Mouse (Mus musculus) stomach, embryonic 14.5 days (tissue): ENCODE results near the gene Mif. TPM values are rescaled to one million over a fixed set of nuclear protein-coding genes. Genes with fewer than 3 reads are reported as not detected.
A peak's percentile ranks its signal among the peaks of the same experiment; 100 is the strongest.
"Not testable (repeated sequence)": the region's sequence is repeated elsewhere in the genome, so short reads cannot be mapped to it uniquely, and the experiment has no call there.

Source experiments
- ATAC-seq: fragments of 200-750 bp; cut with Nextera tagmentation; 2 replicates; pipeline ENCODE4 v1.8.0; 2017; ENCODE audit warnings: low read depth, moderate TSS enrichment; ENCODE audit not compliant: insufficient number of reproducible peaks, insufficient read depth, low FRiP score
- H3K27ac ChIP-seq: fragments of 300-500 bp; sonication (generic); 2 replicates; pipeline ENCODE4 v1.5.1; 2014; ENCODE audit warnings: mild to moderate bottlenecking, low read length, moderate library complexity, mixed read lengths
- H3K27me3 ChIP-seq: fragments of 300-500 bp; sonication (generic); 2 replicates; pipeline ENCODE4 v1.6.1; 2014; ENCODE audit warnings: low read length, control low read depth, mixed read lengths; ENCODE audit not compliant: control insufficient read depth, insufficient read depth
- H3K36me3 ChIP-seq: fragments of 300-500 bp; sonication (generic); 2 replicates; pipeline ENCODE4 v1.6.1; 2014; ENCODE audit warnings: mild to moderate bottlenecking, control low read depth, low read length, moderate library complexity, mixed read lengths; ENCODE audit not compliant: control insufficient read depth, insufficient read depth
- H3K4me1 ChIP-seq: fragments of 300-500 bp; sonication (generic); 2 replicates; pipeline ENCODE4 v1.6.1; 2014; ENCODE audit warnings: low read length, control low read depth, mixed read lengths; ENCODE audit not compliant: control insufficient read depth, insufficient read depth
- H3K4me2 ChIP-seq: fragments of 300-500 bp; sonication (generic); replicated peaks from 2 replicates; pipeline ENCODE4 v1.6.1; 2014; ENCODE audit warnings: low read depth, low read length, control low read depth
- H3K4me3 ChIP-seq: fragments of 300-500 bp; sonication (generic); 2 replicates; pipeline ENCODE4 v1.5.1; 2014; ENCODE audit warnings: low read depth, low read length, control low read depth
- H3K9ac ChIP-seq: fragments of 300-500 bp; sonication (generic); replicated peaks from 2 replicates; pipeline ENCODE4 v1.6.1; 2014; ENCODE audit warnings: low read depth, mild to moderate bottlenecking, control low read depth, low read length, moderate library complexity, mixed read lengths
- H3K9me3 ChIP-seq: fragments of 300-500 bp; sonication (generic); 2 replicates; pipeline ENCODE4 v1.6.1; 2016; ENCODE audit warnings: low read depth, low read length, control low read depth; ENCODE audit not compliant: control insufficient read depth
- WGBS: fragments of 180-500 bp; shearing (Covaris S2); extraction: QIAGEN DNeasy Blood & Tissue Kit; methylation state at CpG from one replicate; pipeline ENCODE4 v1.1.7; 2014; 5-methylcytosine and 5-hydroxymethylcytosine counted together
- polyA plus RNA-seq: library from polyadenylated mRNA; unstranded; fragments of >200 nt; fragmentation: Nextera tagmentation; extraction: Ambion mirVana; gene quantifications from 2 replicates; pipeline ENCODE4 v1.2.1, GENCODE M21; 2014

Mif gene
- 1,950 and 2,198 TPM in 2 replicates for polyA plus RNA-seq

- Histone ChIP-seq H3K36me3 (peaks cover 17% of the 10 kb centered on the region; the same call in 1 of the 2 replicates), H3K9ac (peak within 1 kb of the TSS; percentile 79), H3K27ac (peak within 1 kb of the TSS; percentile 95), H3K4me2 (peak within 1 kb of the TSS; percentile 71), H3K4me3 (peak within 1 kb of the TSS; percentile 63), H3K4me1 (peaks cover 10% of the 10 kb centered on the region; the same call in 1 of the 2 replicates)
- not testable (repeated sequence) for H3K27me3 ChIP-seq, H3K9me3 ChIP-seq
- ATAC-seq, result peak; percentile 97
- WGBS, result under 1% methylated on average over 44 of the region's 46 CpGs
Measured at GRCm38 (mm10) chr10:75859786-75860470, at the start of gene Mif. TSS of gene Mif (minus strand) at chr10:75860240.

DNA sequence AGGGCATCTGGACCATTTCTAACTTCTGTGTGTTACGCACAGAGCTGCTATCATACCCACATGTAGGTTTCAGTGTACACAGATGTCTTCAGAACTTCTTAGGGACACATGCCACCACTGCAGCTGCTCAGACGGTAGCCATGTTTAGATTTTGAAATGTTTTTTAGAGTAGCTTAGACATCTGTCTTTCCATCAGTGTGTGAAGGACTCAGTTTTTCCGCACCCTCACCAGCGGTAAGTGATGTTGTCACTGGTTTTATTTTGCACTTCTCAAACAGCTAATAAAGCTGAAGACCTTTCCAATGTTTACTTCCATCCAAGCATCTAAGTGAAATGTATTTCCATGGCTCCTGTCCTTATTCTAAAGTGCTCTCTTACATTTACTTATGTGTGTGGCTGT is 46.8 kb upstream of the Mif start:
- Histone ChIP-seq H3K9me3 (no peaks in the 10 kb centered on the region), H3K4me1 (no peaks in the 10 kb centered on the region), H3K4me3 (no peak overlapping the region), H3K4me2 (no peak overlapping the region), H3K27me3 (no peaks in the 10 kb centered on the region), H3K9ac (no peak overlapping the region), H3K36me3 (peaks cover 88% of the 10 kb centered on the region), H3K27ac (no peak overlapping the region)
- 96% methylated on average over 4 of the region's 4 CpGs for WGBS
- no peak for ATAC-seq

GRCm38 (mm10) chr10:75904391-75904790 is 44.4 kb upstream of the Mif start:
- no peaks in the 10 kb centered on the region for H3K27me3 ChIP-seq

DNA sequence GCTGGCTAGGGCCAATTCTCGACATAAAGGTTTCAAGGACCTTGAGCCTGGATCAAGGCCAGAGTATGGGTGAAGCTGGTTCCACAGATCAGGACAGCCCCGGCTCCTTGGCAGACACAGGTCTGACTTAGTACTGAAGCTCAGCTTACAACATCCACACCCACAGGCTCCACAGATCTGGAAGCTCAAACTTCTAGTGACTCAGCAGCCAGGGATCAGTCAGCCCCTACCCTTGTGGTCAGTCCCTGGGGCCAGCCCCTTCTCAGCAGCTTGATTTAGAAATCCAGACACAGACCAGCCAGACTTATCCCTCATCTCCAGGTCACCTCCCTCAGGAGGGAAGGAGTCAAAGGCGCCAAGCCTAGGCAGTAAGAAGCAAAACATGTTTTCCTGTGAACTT is 38.8 kb upstream of the Mif start:
- ATAC-seq, result no peak
- Histone ChIP-seq H3K4me2 (no peak overlapping the region), H3K4me1 (no peaks in the 10 kb centered on the region), H3K27ac (no peak overlapping the region), H3K9ac (no peak overlapping the region), H3K4me3 (no peak overlapping the region), H3K36me3 (peaks cover 80% of the 10 kb centered on the region), H3K9me3 (no peaks in the 10 kb centered on the region), H3K27me3 (no peaks in the 10 kb centered on the region)
- WGBS, result 68% methylated on average over 3 of the region's 3 CpGs

More at GRCm38 (mm10) chr10:75904391-75904790, 44.4 kb upstream of the Mif start:
- Histone ChIP-seq H3K36me3 (peaks cover 86% of the 10 kb centered on the region), H3K4me1 (no peaks in the 10 kb centered on the region), H3K9me3 (no peaks in the 10 kb centered on the region), H3K9ac (no peak overlapping the region), H3K4me3 (no peak overlapping the region), H3K4me2 (no peak overlapping the region), H3K27ac (no peak overlapping the region)
- WGBS, result 95% methylated on average over 5 of the region's 5 CpGs
- no peak for ATAC-seq

GRCm38 (mm10) chr10:75898039-75898564 is 38.1 kb upstream of the Mif start:
- ATAC-seq, result no peak
- H3K9ac ChIP-seq, result no peak overlapping the region
- no peaks in the 10 kb centered on the region for H3K9me3 ChIP-seq
- WGBS, result 76% methylated on average over 6 of the region's 6 CpGs
- H3K4me1 ChIP-seq, result 0 out of 2 replicates have a peak, but pooled peaks cover 5% of the 10 kb centered on the region
- no peak overlapping the region for H3K4me2 ChIP-seq
- H3K4me3 ChIP-seq, result no peak overlapping the region
- peaks cover 73% of the 10 kb centered on the region for H3K36me3 ChIP-seq
- no peaks in the 10 kb centered on the region for H3K27me3 ChIP-seq
- no peak overlapping the region for H3K27ac ChIP-seq

- Histone ChIP-seq H3K9me3 (no peaks in the 10 kb centered on the region), H3K4me3 (no peak overlapping the region), H3K9ac (no peak overlapping the region), H3K27me3 (no peaks in the 10 kb centered on the region), H3K4me1 (peaks cover 9% of the 10 kb centered on the region; the same call in 1 of the 2 replicates), H3K36me3 (peaks cover 65% of the 10 kb centered on the region), H3K4me2 (no peak overlapping the region), H3K27ac (no peak overlapping the region)
- no peak for ATAC-seq
- WGBS, result 49% methylated on average over 6 of the region's 6 CpGs
Measured at GRCm38 (mm10) chr10:75897373-75897772, 37.3 kb upstream of the Mif start.

- Histone ChIP-seq H3K4me1 (peaks cover 9% of the 10 kb centered on the region; the same call in 1 of the 2 replicates), H3K27me3 (no peaks in the 10 kb centered on the region), H3K36me3 (peaks cover 54% of the 10 kb centered on the region), H3K27ac (no peak overlapping the region), H3K9me3 (no peaks in the 10 kb centered on the region), H3K4me3 (no peak overlapping the region), H3K4me2 (no peak overlapping the region), H3K9ac (no peak overlapping the region)
- WGBS, result 97% methylated on average over 1 of the region's 1 CpGs
- ATAC-seq, result no peak
Measured at GRCm38 (mm10) chr10:75896208-75896607, 36.2 kb upstream of the Mif start.

GRCm38 (mm10) chr10:75895730-75896129 is 35.7 kb upstream of the Mif start:
- Histone ChIP-seq H3K9ac (no peak overlapping the region), H3K27me3 (no peaks in the 10 kb centered on the region), H3K9me3 (no peaks in the 10 kb centered on the region), H3K36me3 (peaks cover 49% of the 10 kb centered on the region), H3K27ac (no peak overlapping the region), H3K4me1 (peaks cover 9% of the 10 kb centered on the region; the same call in 1 of the 2 replicates), H3K4me3 (no peak overlapping the region), H3K4me2 (no peak overlapping the region)
- ATAC-seq, result no peak
- WGBS, result 93% methylated on average over 5 of the region's 5 CpGs
